Mouse (Mus musculus): ENCODE measurements around the gene Pakap. TPM values are rescaled to one million over a fixed set of nuclear protein-coding genes. Genes with fewer than 3 reads are reported as not detected.

Gene Pakap
- total and polyA plus RNA-seq, 2 experiments from 2014 or later = 6.9 to 9.5 TPM

GRCm38 (mm10) chr4:57860204-57860611, 292.2 kb downstream of the Pakap start:
- Histone ChIP-seq H3K9ac (no peak overlapping the region), H3K27ac (ENCODE audit: low read depth, low read length) (no peak overlapping the region), H3K4me3 (ENCODE audit: low read depth, low read length) (no peak overlapping the region), H3K27me3 (ENCODE audit: insufficient read depth, low read length) (no peaks in the 10 kb centered on the region), H3K4me2 (ENCODE audit: low read depth) (no peak overlapping the region), H3K36me3 (ENCODE audit: insufficient read depth) (peaks cover 13% of the 10 kb centered on the region), H3K9me3 (ENCODE audit: low read length) (no peaks in the 10 kb centered on the region), H3K4me1 (ENCODE audit: insufficient read depth) (no peaks in the 10 kb centered on the region)
- ATAC-seq (no peak), DNase-seq (no peak)
- TF ChIP-seq CTCF (IDR thresholded peaks at IDR 0.05; ENCODE audit: low read depth) = no peak
- WGBS = 89% methylated on average over 6 of the region's 6 CpGs

- Histone ChIP-seq H3K27me3 (ENCODE audit: insufficient read depth, low read length) (no peaks in the 10 kb centered on the region), H3K9ac (no peak overlapping the region), H3K9me3 (ENCODE audit: low read length) (no peaks in the 10 kb centered on the region), H3K27ac (ENCODE audit: low read depth, low read length) (no peak overlapping the region), H3K4me1 (ENCODE audit: insufficient read depth) (no peaks in the 10 kb centered on the region), H3K36me3 (ENCODE audit: insufficient read depth) (peaks cover 9% of the 10 kb centered on the region), H3K4me2 (ENCODE audit: low read depth) (no peak overlapping the region), H3K4me3 (ENCODE audit: low read depth, low read length) (no peak overlapping the region)
- DNase-seq = no peak
- TF ChIP-seq CTCF (IDR thresholded peaks at IDR 0.05; ENCODE audit: low read depth) = no peak
- ATAC-seq = no peak
- WGBS = 82% methylated on average over 6 of the region's 6 CpGs
Observed at GRCm38 (mm10) chr4:57861166-57861565, 293.2 kb downstream of the Pakap start.

GRCm38 (mm10) chr4:57861856-57862255, 293.9 kb downstream of the Pakap start:
- TF ChIP-seq CTCF (IDR thresholded peaks at IDR 0.05; ENCODE audit: low read depth) = no peak
- ATAC-seq (no peak), DNase-seq (no peak)
- Histone ChIP-seq H3K9ac (no peak overlapping the region), H3K4me3 (ENCODE audit: low read depth, low read length) (no peak overlapping the region), H3K27me3 (ENCODE audit: insufficient read depth, low read length) (no peaks in the 10 kb centered on the region), H3K9me3 (ENCODE audit: low read length) (no peaks in the 10 kb centered on the region), H3K4me2 (ENCODE audit: low read depth) (no peak overlapping the region), H3K27ac (ENCODE audit: low read depth, low read length) (no peak overlapping the region), H3K4me1 (ENCODE audit: insufficient read depth) (no peaks in the 10 kb centered on the region), H3K36me3 (ENCODE audit: insufficient read depth) (peaks cover 6% of the 10 kb centered on the region)
- WGBS = 88% methylated on average over 8 of the region's 8 CpGs

GRCm38 (mm10) chr4:57862269-57862986, 294.4 kb downstream of the Pakap start:
- no peaks in the 10 kb centered on the region for H3K4me1 ChIP-seq (ENCODE audit: insufficient read depth)
- 83% methylated on average over 9 of the region's 9 CpGs for WGBS
- no peak overlapping the region for H3K9ac ChIP-seq
- H3K36me3 ChIP-seq (ENCODE audit: insufficient read depth) = peaks cover under 1% of the 10 kb centered on the region; the same call in 1 of the 2 replicates
- H3K9me3 ChIP-seq (ENCODE audit: low read length) = no peaks in the 10 kb centered on the region
- H3K4me3 ChIP-seq (ENCODE audit: low read depth, low read length) = no peak overlapping the region
- no peak overlapping the region for H3K4me2 ChIP-seq (ENCODE audit: low read depth)
- H3K27ac ChIP-seq (ENCODE audit: low read depth, low read length) = no peak overlapping the region
- DNase-seq = no peak
- no peak for ATAC-seq
- no peak for TF ChIP-seq CTCF (IDR thresholded peaks at IDR 0.05; ENCODE audit: low read depth)
- H3K27me3 ChIP-seq (ENCODE audit: insufficient read depth, low read length) = no peaks in the 10 kb centered on the region

GRCm38 (mm10) chr4:57866088-57866487, 298.1 kb downstream of the Pakap start:
- H3K27me3 ChIP-seq (ENCODE audit: insufficient read depth, low read length) = no peaks in the 10 kb centered on the region
- 12% methylated on average over 2 of the region's 2 CpGs for WGBS
- no peak for DNase-seq
- H3K27ac ChIP-seq (ENCODE audit: low read depth, low read length) = no peak overlapping the region
- no peak overlapping the region for H3K4me2 ChIP-seq (ENCODE audit: low read depth)
- H3K4me1 ChIP-seq (ENCODE audit: insufficient read depth) = no peaks in the 10 kb centered on the region
- no peak overlapping the region for H3K4me3 ChIP-seq (ENCODE audit: low read depth, low read length)
- no peaks in the 10 kb centered on the region for H3K36me3 ChIP-seq (ENCODE audit: insufficient read depth)
- TF ChIP-seq CTCF (IDR thresholded peaks at IDR 0.05; ENCODE audit: low read depth) = no peak
- H3K9me3 ChIP-seq (ENCODE audit: low read length) = no peaks in the 10 kb centered on the region
- no peak overlapping the region for H3K9ac ChIP-seq
- no peak; the same call in 1 of the 2 replicates for ATAC-seq

- no peak for ATAC-seq
- Histone ChIP-seq H3K4me3 (ENCODE audit: low read depth, low read length) (no peak overlapping the region), H3K4me2 (ENCODE audit: low read depth) (no peak overlapping the region), H3K9ac (no peak overlapping the region), H3K27ac (ENCODE audit: low read depth, low read length) (no peak overlapping the region), H3K36me3 (ENCODE audit: insufficient read depth) (no peaks in the 10 kb centered on the region), H3K27me3 (ENCODE audit: insufficient read depth, low read length) (no peaks in the 10 kb centered on the region), H3K4me1 (ENCODE audit: insufficient read depth) (no peaks in the 10 kb centered on the region), H3K9me3 (ENCODE audit: low read length) (no peaks in the 10 kb centered on the region)
- no peak for TF ChIP-seq CTCF (IDR thresholded peaks at IDR 0.05; ENCODE audit: low read depth)
- 58% methylated on average over 9 of the region's 9 CpGs for WGBS
- DNase-seq = no peak
Observed at GRCm38 (mm10) chr4:57866990-57867389, 299.0 kb downstream of the Pakap start.

GRCm38 (mm10) chr4:57867454-57867853, 299.5 kb downstream of the Pakap start:
- no peaks in the 10 kb centered on the region for H3K4me1 ChIP-seq (ENCODE audit: insufficient read depth)
- 0 out of 2 replicates have a peak, but pooled peaks have one; percentile 45 for ATAC-seq
- no peak for TF ChIP-seq CTCF (IDR thresholded peaks at IDR 0.05; ENCODE audit: low read depth)
- H3K9me3 ChIP-seq (ENCODE audit: low read length) = no peaks in the 10 kb centered on the region
- no peaks in the 10 kb centered on the region for H3K36me3 ChIP-seq (ENCODE audit: insufficient read depth)
- no peaks in the 10 kb centered on the region for H3K27me3 ChIP-seq (ENCODE audit: insufficient read depth, low read length)
- no peak overlapping the region for H3K27ac ChIP-seq (ENCODE audit: low read depth, low read length)
- H3K4me3 ChIP-seq (ENCODE audit: low read depth, low read length) = no peak overlapping the region
- DNase-seq = no peak
- 25% methylated on average over 10 of the region's 10 CpGs for WGBS
- H3K4me2 ChIP-seq (ENCODE audit: low read depth) = no peak overlapping the region
- no peak overlapping the region for H3K9ac ChIP-seq
